28 mouse cellular contexts compared by ENCODE assay signal in genomic region chr7:49668260-49668857, GRCm38 (mm10). TPM values are rescaled to one million over a fixed set of nuclear protein-coding genes. Genes with fewer than 3 reads are reported as not detected.
DNase-seq lines count a peak whose midpoint lies in the region; ATAC-seq and TF ChIP-seq lines count a peak whose summit lies in the region.
"Had no signal": no experiment of that assay in that cellular context is flagged by ENCODE, and none has a peak within 500 bp of the region (broad histone marks: within the 10 kb centered on the region; RNA-seq: fewer than 3 reads in every experiment).

No protein-coding gene starts in this region.

- DNase-seq in embryonic facial prominence, embryonic 14.5 days (ENCODE audit: low spot score): peak; percentile 55
- no peak for DNase-seq in embryonic facial prominence, embryonic 10.5 days (ENCODE audit: low spot score)
- DNase-seq in brain, embryonic 14.5 days (ENCODE audit: low read depth): peak; percentile 39
- DNase-seq in skeletal muscle tissue, adult 2 months (ENCODE audit: low read depth, low spot score): peak; percentile 2
- DNase-seq: adrenal gland, adult 8-10 months; adrenal gland, postnatal 25 days; cerebellum, adult 18-20 months; cerebellum, adult 9-10 months; cerebellum, postnatal 14 days; gastrocnemius, postnatal 25 days; heart, adult 18-20 months; heart, postnatal 10 days; heart, postnatal 36 days had no signal

- no peak overlapping the region for H3K9ac ChIP-seq in embryonic facial prominence, embryonic 14.5 days (ENCODE audit: low read depth, low read length)
- H3K9ac ChIP-seq in midbrain, embryonic 12.5 days (replicated peaks): no peak overlapping the region
- no peak overlapping the region for H3K9ac ChIP-seq in midbrain, embryonic 15.5 days
- H3K9ac ChIP-seq: embryonic facial prominence, embryonic 12.5 days; forebrain, embryonic 12.5 days; forebrain, embryonic 15.5 days; heart, embryonic 12.5 days; heart, embryonic 15.5 days; hindbrain, embryonic 13.5 days had no signal

- H3K27ac ChIP-seq in embryonic facial prominence, embryonic 14.5 days (replicated peaks; ENCODE audit: low read depth, low read length): no peak overlapping the region
- H3K27ac ChIP-seq in embryonic facial prominence, embryonic 10.5 days (replicated peaks): no peak overlapping the region
- H3K27ac ChIP-seq in midbrain, embryonic 12.5 days (replicated peaks): no peak overlapping the region
- no peak overlapping the region for H3K27ac ChIP-seq in midbrain, embryonic 15.5 days
- H3K27ac ChIP-seq: embryonic facial prominence, embryonic 12.5 days; forebrain, embryonic 12.5 days; forebrain, embryonic 15.5 days; heart, embryonic 15.5 days; hindbrain, embryonic 10.5 days; hindbrain, embryonic 13.5 days had no signal

- WGBS in embryonic facial prominence, embryonic 14.5 days: 85% methylated on average over 13 of the region's 13 CpGs
- WGBS in embryonic facial prominence, embryonic 10.5 days: 90% methylated on average over 13 of the region's 13 CpGs
- WGBS in midbrain, embryonic 12.5 days: 61% methylated on average over 13 of the region's 13 CpGs
- WGBS in midbrain, embryonic 15.5 days: 46% methylated on average over 13 of the region's 13 CpGs

- TF ChIP-seq POLR2A in brain, embryonic 14.5 days (IDR thresholded peaks at IDR 0.05; ENCODE audit: borderline replicate concordance, extremely low read depth, insufficient read depth, insufficient read length, poor library complexity, severe bottlenecking): no peak

- no peaks in the 10 kb centered on the region for H3K4me1 ChIP-seq in embryonic facial prominence, embryonic 14.5 days (ENCODE audit: control insufficient read depth, insufficient read depth, low read length)
- H3K4me1 ChIP-seq in embryonic facial prominence, embryonic 10.5 days: no peaks in the 10 kb centered on the region
- H3K4me1 ChIP-seq in midbrain, embryonic 12.5 days: peaks cover 6% of the 10 kb centered on the region; the same call in 1 of the 2 replicates
- no peaks in the 10 kb centered on the region for H3K4me1 ChIP-seq in midbrain, embryonic 15.5 days
- H3K4me1 ChIP-seq: embryonic facial prominence, embryonic 12.5 days; forebrain, embryonic 12.5 days; forebrain, embryonic 15.5 days; heart, embryonic 12.5 days; heart, embryonic 15.5 days; hindbrain, embryonic 10.5 days; hindbrain, embryonic 13.5 days had no signal

- peak; percentile 82 for ATAC-seq in embryonic facial prominence, embryonic 14.5 days (ENCODE audit: low read depth)
- peak; percentile 72; the same call in 1 of the 2 replicates for ATAC-seq in midbrain, embryonic 12.5 days (ENCODE audit: low FRiP score, low read depth)
- no peak; the same call in 1 of the 2 replicates for ATAC-seq in midbrain, embryonic 15.5 days (replicated peaks)
- ATAC-seq in megakaryocyte progenitor cell, adult 5-6 weeks (replicated peaks; ENCODE audit: poor library complexity): no peak
- ATAC-seq: activated CD4-positive, CD25-positive, alpha-beta regulatory T cell, adult 4 months; forebrain, embryonic 15.5 days had no signal

- H3K9me3 ChIP-seq in embryonic facial prominence, embryonic 14.5 days (ENCODE audit: control insufficient read depth, low read length): no peaks in the 10 kb centered on the region
- no peaks in the 10 kb centered on the region for H3K9me3 ChIP-seq in embryonic facial prominence, embryonic 10.5 days
- H3K9me3 ChIP-seq in midbrain, embryonic 12.5 days: no peaks in the 10 kb centered on the region
- H3K9me3 ChIP-seq in midbrain, embryonic 15.5 days: no peaks in the 10 kb centered on the region
- H3K9me3 ChIP-seq: embryonic facial prominence, embryonic 12.5 days; forebrain, embryonic 12.5 days; forebrain, embryonic 15.5 days; heart, embryonic 12.5 days; heart, embryonic 15.5 days; hindbrain, embryonic 10.5 days; hindbrain, embryonic 13.5 days had no signal

- H3K36me3 ChIP-seq in embryonic facial prominence, embryonic 14.5 days (ENCODE audit: control insufficient read depth, insufficient read depth, low read length): no peaks in the 10 kb centered on the region
- no peaks in the 10 kb centered on the region for H3K36me3 ChIP-seq in embryonic facial prominence, embryonic 10.5 days (replicated peaks)
- H3K36me3 ChIP-seq in midbrain, embryonic 12.5 days: no peaks in the 10 kb centered on the region
- no peaks in the 10 kb centered on the region for H3K36me3 ChIP-seq in midbrain, embryonic 15.5 days (replicated peaks)
- H3K36me3 ChIP-seq: embryonic facial prominence, embryonic 12.5 days; forebrain, embryonic 12.5 days; forebrain, embryonic 15.5 days; heart, embryonic 12.5 days; heart, embryonic 15.5 days; hindbrain, embryonic 10.5 days; hindbrain, embryonic 13.5 days had no signal

- no peak overlapping the region for H3K4me2 ChIP-seq in embryonic facial prominence, embryonic 14.5 days (ENCODE audit: low read depth, low read length)
- H3K4me2 ChIP-seq in midbrain, embryonic 12.5 days (replicated peaks): no peak overlapping the region
- no peak overlapping the region for H3K4me2 ChIP-seq in midbrain, embryonic 15.5 days
- H3K4me2 ChIP-seq: embryonic facial prominence, embryonic 12.5 days; forebrain, embryonic 12.5 days; forebrain, embryonic 15.5 days; heart, embryonic 12.5 days; heart, embryonic 15.5 days; hindbrain, embryonic 13.5 days had no signal

- H3K27me3 ChIP-seq in embryonic facial prominence, embryonic 14.5 days (replicated peaks; ENCODE audit: control insufficient read depth, insufficient read depth, low read length): peaks cover 4% of the 10 kb centered on the region; the same call in 1 of the 2 replicates
- H3K27me3 ChIP-seq in embryonic facial prominence, embryonic 10.5 days (replicated peaks; ENCODE audit: low read depth, poor library complexity, severe bottlenecking): peaks cover 54% of the 10 kb centered on the region
- H3K27me3 ChIP-seq in midbrain, embryonic 12.5 days: peaks cover 80% of the 10 kb centered on the region
- H3K27me3 ChIP-seq in midbrain, embryonic 15.5 days (replicated peaks): peaks cover 62% of the 10 kb centered on the region

- H3K4me3 ChIP-seq in embryonic facial prominence, embryonic 14.5 days (ENCODE audit: low read depth, low read length): no peak overlapping the region
- no peak overlapping the region for H3K4me3 ChIP-seq in embryonic facial prominence, embryonic 10.5 days
- H3K4me3 ChIP-seq in midbrain, embryonic 12.5 days: no peak overlapping the region
- H3K4me3 ChIP-seq in midbrain, embryonic 15.5 days: no peak overlapping the region
- H3K4me3 ChIP-seq: embryonic facial prominence, embryonic 12.5 days; erythroblast, embryonic 14.5 days; forebrain, embryonic 12.5 days; forebrain, embryonic 15.5 days; heart, embryonic 12.5 days; heart, embryonic 15.5 days; hindbrain, embryonic 10.5 days; hindbrain, embryonic 13.5 days had no signal

- TF ChIP-seq CTCF in brain, embryonic 14.5 days (IDR thresholded peaks at IDR 0.05; ENCODE audit: borderline replicate concordance, extremely low read depth, insufficient read depth, insufficient read length): no peak

RNA-seq across cellular contexts. Expression of gene Dbx1, which starts 31.7 kb away (rescaled TPM):
- 5.7 and 7.7 TPM in 2 replicates for polyA plus RNA-seq in embryonic facial prominence, embryonic 14.5 days (2014; fragmentation: Nextera tagmentation; extraction: Ambion mirVana)
- 5.1 and 22.0 TPM in 2 replicates for polyA plus RNA-seq in embryonic facial prominence, embryonic 10.5 days (2016; fragmentation: Nextera tagmentation; extraction: Ambion mirVana)
- 176 and 184 TPM in 2 replicates for polyA plus RNA-seq in midbrain, embryonic 12.5 days (2016; fragmentation: Nextera tagmentation; extraction: Ambion mirVana)
- polyA plus RNA-seq in midbrain, embryonic 15.5 days (2015; fragmentation: Nextera tagmentation; extraction: Ambion mirVana): 23.2 and 31.7 TPM in 2 replicates
- polyA plus RNA-seq in brain, embryonic 14.5 days (2012; rRNA removed): 9.6 and 14.1 TPM in 2 replicates
- not detected in 2 replicates for total RNA-seq in megakaryocyte progenitor cell, adult 5-6 weeks (2015)
- total RNA-seq in megakaryocyte progenitor cell, adult 5-6 weeks (2017): not detected in 2 replicates
- total RNA-seq: adrenal gland, adult 8-10 months; adrenal gland, postnatal 25 days; ES-E14; gastrocnemius, adult 8-10 months; gastrocnemius, postnatal 25 days; heart, adult 18-20 months; heart, postnatal 10 days; heart, postnatal 36 days had no signal
- polyA plus RNA-seq: activated CD4-positive, CD25-positive, alpha-beta regulatory T cell, adult 4 months; erythroblast, embryonic 14.5 days; gonadal fat pad, adult 2 months; heart, embryonic 15.5 days had no signal

Comparison
In these comparisons a context has a peak if more than half of its experiments do, and no peak if none do; other contexts are left out.
1. ATAC-seq: peak in embryonic facial prominence, embryonic 14.5 days (single experiment) and midbrain, embryonic 12.5 days (single experiment); none in midbrain, embryonic 15.5 days (single experiment) and megakaryocyte progenitor cell, adult 5-6 weeks (single experiment).